Mouse (Mus musculus): ENCODE measurements at regions not wholly inside any gene's neighbourhood (a gene's known extent, or its start where the extent isn't known, plus 50 kb on each side); places are given as distances from the start of the nearest gene placed in this dataset.

GRCm38 (mm10) chr3:41857446-41857845 lies 115.0 kb downstream of the D3Ertd751e start:
- no peak for DNase-seq (ENCODE audit: low spot score)
- Histone ChIP-seq H3K9me3 (replicated peaks) (no peaks in the 10 kb centered on the region), H3K4me1 (peaks cover 12% of the 10 kb centered on the region), H3K27me3 (ENCODE audit: low read depth, poor library complexity, severe bottlenecking) (no peaks in the 10 kb centered on the region), H3K27ac (no peak overlapping the region), H3K36me3 (no peaks in the 10 kb centered on the region), H3K4me3 (no peak overlapping the region)
- 43% methylated on average over 2 of the region's 2 CpGs for WGBS

- H3K27ac ChIP-seq, result no peak overlapping the region
- no peaks in the 10 kb centered on the region for H3K9me3 ChIP-seq (replicated peaks)
- no peaks in the 10 kb centered on the region for H3K27me3 ChIP-seq (ENCODE audit: low read depth, poor library complexity, severe bottlenecking)
- no peak overlapping the region for H3K4me3 ChIP-seq
- no peaks in the 10 kb centered on the region for H3K36me3 ChIP-seq
- peaks cover 4% of the 10 kb centered on the region; the same call in 1 of the 2 replicates for H3K4me1 ChIP-seq
- DNase-seq (ENCODE audit: low spot score), result no peak
Measured at GRCm38 (mm10) chr3:41862674-41863073, 120.3 kb downstream of the D3Ertd751e start.

- Histone ChIP-seq H3K4me1 (no peaks in the 10 kb centered on the region), H3K4me3 (no peak overlapping the region), H3K36me3 (no peaks in the 10 kb centered on the region), H3K27me3 (ENCODE audit: low read depth, poor library complexity, severe bottlenecking) (no peaks in the 10 kb centered on the region), H3K27ac (no peak overlapping the region), H3K9me3 (replicated peaks) (no peaks in the 10 kb centered on the region)
- WGBS, result 89% methylated on average over 6 of the region's 6 CpGs
- no peak for DNase-seq (ENCODE audit: low spot score)
Measured at GRCm38 (mm10) chr3:41908952-41909351, 166.5 kb downstream of the D3Ertd751e start.

GRCm38 (mm10) chr3:41913190-41913589 lies 170.8 kb downstream of the D3Ertd751e start:
- Histone ChIP-seq H3K27ac (no peak overlapping the region), H3K4me3 (no peak overlapping the region), H3K36me3 (no peaks in the 10 kb centered on the region), H3K27me3 (ENCODE audit: low read depth, poor library complexity, severe bottlenecking) (no peaks in the 10 kb centered on the region), H3K9me3 (replicated peaks) (no peaks in the 10 kb centered on the region), H3K4me1 (no peaks in the 10 kb centered on the region)
- no peak for DNase-seq (ENCODE audit: low spot score)
- 91% methylated on average over 2 of the region's 2 CpGs for WGBS

- Histone ChIP-seq H3K27ac (no peak overlapping the region), H3K4me3 (no peak overlapping the region), H3K9me3 (replicated peaks) (no peaks in the 10 kb centered on the region), H3K36me3 (no peaks in the 10 kb centered on the region), H3K4me1 (no peaks in the 10 kb centered on the region), H3K27me3 (ENCODE audit: low read depth, poor library complexity, severe bottlenecking) (no peaks in the 10 kb centered on the region)
- WGBS, result 58% methylated on average over 4 of the region's 4 CpGs
- no peak for DNase-seq (ENCODE audit: low spot score)
Measured at GRCm38 (mm10) chr3:41939843-41940242, 197.4 kb downstream of the D3Ertd751e start.

GRCm38 (mm10) chr3:41942964-41943363 lies 200.6 kb downstream of the D3Ertd751e start:
- Histone ChIP-seq H3K27ac (no peak overlapping the region), H3K36me3 (no peaks in the 10 kb centered on the region), H3K27me3 (ENCODE audit: low read depth, poor library complexity, severe bottlenecking) (no peaks in the 10 kb centered on the region), H3K9me3 (replicated peaks) (no peaks in the 10 kb centered on the region), H3K4me3 (no peak overlapping the region), H3K4me1 (no peaks in the 10 kb centered on the region)
- 71% methylated on average over 6 of the region's 6 CpGs for WGBS
- no peak for DNase-seq (ENCODE audit: low spot score)

- Histone ChIP-seq H3K27ac (no peak overlapping the region), H3K4me1 (peaks cover 19% of the 10 kb centered on the region), H3K4me3 (no peak overlapping the region), H3K27me3 (ENCODE audit: low read depth, poor library complexity, severe bottlenecking) (no peaks in the 10 kb centered on the region), H3K36me3 (no peaks in the 10 kb centered on the region), H3K9me3 (replicated peaks) (no peaks in the 10 kb centered on the region)
- 76% methylated on average over 2 of the region's 2 CpGs for WGBS
- DNase-seq (ENCODE audit: low spot score), result no peak
Measured at GRCm38 (mm10) chr3:41949404-41949803, 207.0 kb downstream of the D3Ertd751e start.

GRCm38 (mm10) chr3:41957385-41957784 lies 215.0 kb downstream of the D3Ertd751e start:
- peak overlapping the region; percentile 73 for H3K27ac ChIP-seq
- WGBS, result 35% methylated on average over 3 of the region's 3 CpGs
- H3K4me1 ChIP-seq, result peaks cover 24% of the 10 kb centered on the region
- H3K27me3 ChIP-seq (ENCODE audit: low read depth, poor library complexity, severe bottlenecking), result no peaks in the 10 kb centered on the region
- no peaks in the 10 kb centered on the region for H3K36me3 ChIP-seq
- DNase-seq (ENCODE audit: low spot score), result peak; percentile 77
- no peak overlapping the region for H3K4me3 ChIP-seq
- H3K9me3 ChIP-seq (replicated peaks), result no peaks in the 10 kb centered on the region

- Histone ChIP-seq H3K4me3 (no peak overlapping the region), H3K36me3 (no peaks in the 10 kb centered on the region), H3K4me1 (peaks cover 24% of the 10 kb centered on the region), H3K9me3 (replicated peaks) (no peaks in the 10 kb centered on the region), H3K27ac (peak overlapping the region; percentile 36; the same call in 1 of the 2 replicates), H3K27me3 (ENCODE audit: low read depth, poor library complexity, severe bottlenecking) (no peaks in the 10 kb centered on the region)
- 53% methylated on average over 2 of the region's 2 CpGs for WGBS
- DNase-seq (ENCODE audit: low spot score), result no peak
Measured at GRCm38 (mm10) chr3:41960209-41960608, 217.8 kb downstream of the D3Ertd751e start.

GRCm38 (mm10) chr3:41962923-41963322 lies 220.5 kb downstream of the D3Ertd751e start:
- Histone ChIP-seq H3K4me3 (no peak overlapping the region), H3K36me3 (no peaks in the 10 kb centered on the region), H3K27me3 (ENCODE audit: low read depth, poor library complexity, severe bottlenecking) (no peaks in the 10 kb centered on the region), H3K9me3 (replicated peaks) (no peaks in the 10 kb centered on the region), H3K27ac (no peak overlapping the region), H3K4me1 (peaks cover 12% of the 10 kb centered on the region)
- 82% methylated on average over 7 of the region's 7 CpGs for whole genome bisulfite sequencing
- DNase-seq (ENCODE audit: low spot score), result no peak

- 75% methylated on average over 5 of the region's 5 CpGs for WGBS
- no peak for DNase-seq (ENCODE audit: low spot score)
- Histone ChIP-seq H3K27me3 (ENCODE audit: low read depth, poor library complexity, severe bottlenecking) (no peaks in the 10 kb centered on the region), H3K36me3 (no peaks in the 10 kb centered on the region), H3K27ac (no peak overlapping the region), H3K4me1 (no peaks in the 10 kb centered on the region), H3K4me3 (no peak overlapping the region), H3K9me3 (replicated peaks) (no peaks in the 10 kb centered on the region)
Measured at GRCm38 (mm10) chr3:42006672-42007265, 264.4 kb downstream of the D3Ertd751e start.

GRCm38 (mm10) chr3:42023187-42023586 lies 280.8 kb downstream of the D3Ertd751e start:
- 83% methylated on average over 5 of the region's 5 CpGs for WGBS
- no peak for DNase-seq (ENCODE audit: low spot score)
- H3K4me1 ChIP-seq, result no peaks in the 10 kb centered on the region

GRCm38 (mm10) chr3:42039632-42040031 lies 297.2 kb downstream of the D3Ertd751e start:
- H3K36me3 ChIP-seq, result no peaks in the 10 kb centered on the region
- 43% methylated on average over 4 of the region's 4 CpGs for WGBS
- DNase-seq (ENCODE audit: low spot score), result no peak

More at GRCm38 (mm10) chr3:42023187-42023586, 280.8 kb downstream of the D3Ertd751e start:
- Histone ChIP-seq H3K4me3 (no peak overlapping the region), H3K9me3 (replicated peaks) (no peaks in the 10 kb centered on the region), H3K27ac (no peak overlapping the region), H3K36me3 (no peaks in the 10 kb centered on the region), H3K27me3 (ENCODE audit: low read depth, poor library complexity, severe bottlenecking) (no peaks in the 10 kb centered on the region)

GRCm38 (mm10) chr3:42040270-42040812 lies 297.9 kb downstream of the D3Ertd751e start:
- Histone ChIP-seq H3K4me3 (no peak overlapping the region), H3K27me3 (ENCODE audit: low read depth, poor library complexity, severe bottlenecking) (no peaks in the 10 kb centered on the region), H3K4me1 (no peaks in the 10 kb centered on the region), H3K36me3 (no peaks in the 10 kb centered on the region), H3K27ac (no peak overlapping the region), H3K9me3 (replicated peaks) (no peaks in the 10 kb centered on the region)
- WGBS, result 83% methylated on average over 2 of the region's 2 CpGs
- DNase-seq (ENCODE audit: low spot score), result no peak

More at GRCm38 (mm10) chr3:42039632-42040031, 297.2 kb downstream of the D3Ertd751e start:
- no peak overlapping the region for H3K4me3 ChIP-seq
- no peaks in the 10 kb centered on the region for H3K9me3 ChIP-seq (replicated peaks)
- H3K27ac ChIP-seq, result no peak overlapping the region
- H3K4me1 ChIP-seq, result no peaks in the 10 kb centered on the region
- no peaks in the 10 kb centered on the region for H3K27me3 ChIP-seq (ENCODE audit: low read depth, poor library complexity, severe bottlenecking)
